ENCODE assay signal across 22 mouse cellular contexts in genomic region chr19:57212406-57212805, GRCm38 (mm10).
A peak's percentile ranks its signal among the peaks of the same experiment; 100 is the strongest.
DNase-seq lines count a peak whose midpoint lies in the region; ATAC-seq and TF ChIP-seq lines count a peak whose summit lies in the region.
"Had no signal": no experiment of that assay in that cellular context is flagged by ENCODE, and none has a peak within 500 bp of the region (broad histone marks: within the 10 kb centered on the region; RNA-seq: fewer than 3 reads in every experiment).

No protein-coding gene starts in this region.

- no peak for TF ChIP-seq CTCF in cerebellum, adult 2 months (IDR thresholded peaks at IDR 0.05; ENCODE audit: borderline replicate concordance, insufficient read depth, low read depth, low read length)
- TF ChIP-seq CTCF in lung, postnatal 0 days (IDR thresholded peaks at IDR 0.05) = no peak
- TF ChIP-seq CTCF in lung, adult 2 months (IDR thresholded peaks at IDR 0.05; ENCODE audit: insufficient read depth, low read length) = no peak

- H3K27ac ChIP-seq in cerebellum, adult 2 months (ENCODE audit: insufficient read depth, low read length) = peak overlapping the region; percentile 100
- peak overlapping the region; percentile 0; the same call in 1 of the 2 replicates for H3K27ac ChIP-seq in forebrain, embryonic 16.5 days (ENCODE audit: low read length)
- H3K27ac ChIP-seq in forebrain, embryonic 10.5 days = no peak overlapping the region
- peak overlapping the region; percentile 2; the same call in 1 of the 2 replicates for H3K27ac ChIP-seq in heart, embryonic 16.5 days (ENCODE audit: low read length)
- peak overlapping the region; percentile 60 for H3K27ac ChIP-seq in lung, postnatal 0 days (ENCODE audit: low read length)
- H3K27ac ChIP-seq: hindbrain, embryonic 15.5 days; limb, embryonic 12.5 days; liver, embryonic 15.5 days; midbrain, embryonic 10.5 days; midbrain, embryonic 15.5 days; neural tube, embryonic 15.5 days had no signal

- peaks cover 52% of the 10 kb centered on the region for H3K4me1 ChIP-seq in cerebellum, adult 2 months (ENCODE audit: control insufficient read depth, insufficient read depth, low read length)
- peaks cover 4% of the 10 kb centered on the region; the same call in 1 of the 2 replicates for H3K4me1 ChIP-seq in forebrain, embryonic 16.5 days (replicated peaks; ENCODE audit: control insufficient read depth, insufficient read depth, low read length)
- H3K4me1 ChIP-seq in forebrain, embryonic 10.5 days = peaks cover 12% of the 10 kb centered on the region
- H3K4me1 ChIP-seq in heart, embryonic 16.5 days (ENCODE audit: control insufficient read depth, insufficient read depth, low read length) = peaks cover 21% of the 10 kb centered on the region
- H3K4me1 ChIP-seq in lung, postnatal 0 days (ENCODE audit: insufficient read depth, low read depth, low read length) = peaks cover 4% of the 10 kb centered on the region; the same call in 1 of the 2 replicates
- H3K4me1 ChIP-seq in lung, adult 2 months (ENCODE audit: control insufficient read depth, insufficient read depth, low read length) = peaks cover 8% of the 10 kb centered on the region
- H3K4me1 ChIP-seq: limb, embryonic 12.5 days; liver, embryonic 15.5 days; midbrain, embryonic 10.5 days; neural tube, embryonic 15.5 days; stomach, embryonic 15.5 days had no signal

- TF ChIP-seq POLR2A in cerebellum, adult 2 months (IDR thresholded peaks at IDR 0.05; ENCODE audit: borderline replicate concordance, insufficient read depth, low read length) = no peak
- no peak for TF ChIP-seq POLR2A in lung, adult 2 months (IDR thresholded peaks at IDR 0.05; ENCODE audit: borderline replicate concordance, extremely low read depth, low read depth, low read length)

- DNase-seq in cerebellum, adult 2 months = peak in 1 of 2 experiments; percentile 53
- DNase-seq in cerebellum, adult 8-10 months = no peak
- DNase-seq in forebrain, embryonic 10.5 days (ENCODE audit: extremely low spot score, low spot score) = no peak
- no peak for DNase-seq in heart, postnatal 10 days
- DNase-seq in lung, postnatal 0 days (ENCODE audit: low spot score) = no peak
- DNase-seq in lung, adult 2 months = no peak
- DNase-seq: adrenal gland, adult 8-10 months; gastrocnemius, postnatal 10 days; retina, postnatal 1 day had no signal

- intact Hi-C loops in heart, postnatal 10 days (cut with DNase I) = no loop called here

- H3K9me3 ChIP-seq in forebrain, embryonic 16.5 days (ENCODE audit: control insufficient read depth, low read length) = no peaks in the 10 kb centered on the region
- H3K9me3 ChIP-seq in forebrain, embryonic 10.5 days = no peaks in the 10 kb centered on the region
- H3K9me3 ChIP-seq in heart, embryonic 16.5 days (replicated peaks; ENCODE audit: control insufficient read depth, low read length) = no peaks in the 10 kb centered on the region
- H3K9me3 ChIP-seq in lung, postnatal 0 days (ENCODE audit: low read length) = no peaks in the 10 kb centered on the region
- H3K9me3 ChIP-seq: G1E; hindbrain, embryonic 10.5 days; hindbrain, embryonic 15.5 days; limb, embryonic 12.5 days; liver, embryonic 15.5 days; midbrain, embryonic 10.5 days; midbrain, embryonic 15.5 days; neural tube, embryonic 15.5 days; stomach, embryonic 15.5 days had no signal

- H3K4me3 ChIP-seq in cerebellum, adult 2 months (replicated peaks; ENCODE audit: insufficient read depth, low read depth, low read length) = no peak overlapping the region
- H3K4me3 ChIP-seq in forebrain, embryonic 16.5 days (replicated peaks; ENCODE audit: low read length) = no peak overlapping the region
- no peak overlapping the region for H3K4me3 ChIP-seq in forebrain, embryonic 10.5 days
- H3K4me3 ChIP-seq in heart, embryonic 16.5 days (ENCODE audit: low read length) = no peak overlapping the region
- no peak overlapping the region for H3K4me3 ChIP-seq in lung, postnatal 0 days (ENCODE audit: low read depth, low read length)
- no peak overlapping the region for H3K4me3 ChIP-seq in lung, adult 2 months (replicated peaks; ENCODE audit: extremely low read depth, low read depth, low read length)
- H3K4me3 ChIP-seq: hindbrain, embryonic 10.5 days; hindbrain, embryonic 15.5 days; left cerebral cortex, adult 2 months; limb, embryonic 12.5 days; liver, embryonic 15.5 days; midbrain, embryonic 10.5 days; midbrain, embryonic 15.5 days; neural tube, embryonic 15.5 days; stomach, embryonic 15.5 days had no signal

- no peak for ATAC-seq in forebrain, embryonic 16.5 days
- no peak for ATAC-seq in heart, embryonic 16.5 days (replicated peaks; ENCODE audit: extremely low read depth, insufficient read depth, low FRiP score)
- 0 out of 2 replicates have a peak, but pooled peaks have one; percentile 8 for ATAC-seq in lung, postnatal 0 days
- ATAC-seq: midbrain, embryonic 15.5 days had no signal

- no peak overlapping the region for H3K9ac ChIP-seq in forebrain, embryonic 16.5 days (replicated peaks; ENCODE audit: low read depth, low read length)
- H3K9ac ChIP-seq in heart, embryonic 16.5 days (ENCODE audit: low read length) = no peak overlapping the region
- H3K9ac ChIP-seq in lung, postnatal 0 days (replicated peaks; ENCODE audit: low read depth) = no peak overlapping the region
- H3K9ac ChIP-seq: forebrain, postnatal 0 days; hindbrain, embryonic 15.5 days; limb, embryonic 12.5 days; liver, embryonic 15.5 days; midbrain, embryonic 15.5 days; neural tube, embryonic 15.5 days; stomach, embryonic 15.5 days had no signal

- no peak; the same call in 1 of the 2 replicates for TF ChIP-seq EP300 in lung, postnatal 0 days (IDR thresholded peaks at IDR 0.05)

- no peaks in the 10 kb centered on the region for H3K27me3 ChIP-seq in cerebellum, adult 2 months (ENCODE audit: control insufficient read depth, insufficient read depth, low read length)
- no peaks in the 10 kb centered on the region for H3K27me3 ChIP-seq in forebrain, embryonic 16.5 days (replicated peaks; ENCODE audit: control insufficient read depth, insufficient read depth, low read length)
- H3K27me3 ChIP-seq in forebrain, embryonic 10.5 days (ENCODE audit: poor library complexity, severe bottlenecking) = no peaks in the 10 kb centered on the region
- no peaks in the 10 kb centered on the region for H3K27me3 ChIP-seq in heart, embryonic 16.5 days (ENCODE audit: control insufficient read depth, insufficient read depth, low read length)
- H3K27me3 ChIP-seq in lung, postnatal 0 days (replicated peaks; ENCODE audit: insufficient read depth, low read length) = no peaks in the 10 kb centered on the region
- H3K27me3 ChIP-seq: hindbrain, embryonic 15.5 days; limb, embryonic 12.5 days; liver, embryonic 15.5 days; midbrain, embryonic 15.5 days; neural tube, embryonic 15.5 days; stomach, embryonic 15.5 days had no signal

- no peaks in the 10 kb centered on the region for H3K36me3 ChIP-seq in forebrain, embryonic 16.5 days (ENCODE audit: control insufficient read depth, insufficient read depth)
- no peaks in the 10 kb centered on the region for H3K36me3 ChIP-seq in forebrain, embryonic 10.5 days (replicated peaks)
- no peaks in the 10 kb centered on the region for H3K36me3 ChIP-seq in heart, embryonic 16.5 days (ENCODE audit: control insufficient read depth, insufficient read depth)
- no peaks in the 10 kb centered on the region for H3K36me3 ChIP-seq in lung, postnatal 0 days (ENCODE audit: insufficient read depth, low read length)
- H3K36me3 ChIP-seq: G1E; hindbrain, embryonic 10.5 days; hindbrain, embryonic 15.5 days; limb, embryonic 12.5 days; liver, embryonic 15.5 days; midbrain, embryonic 10.5 days; midbrain, embryonic 15.5 days; neural tube, embryonic 15.5 days; stomach, embryonic 15.5 days had no signal

- 17% methylated on average over 2 of the region's 2 CpGs for WGBS in cerebellum, adult 2 months
- 86% methylated on average over 2 of the region's 2 CpGs for WGBS in forebrain, embryonic 16.5 days
- WGBS in forebrain, embryonic 10.5 days = 84% methylated on average over 2 of the region's 2 CpGs
- 56% methylated on average over 2 of the region's 2 CpGs for WGBS in heart, embryonic 16.5 days
- 44% methylated on average over 2 of the region's 2 CpGs for WGBS in lung, postnatal 0 days
- WGBS in lung, adult 2 months = 48% methylated on average over 2 of the region's 2 CpGs

- H3K4me2 ChIP-seq in forebrain, embryonic 16.5 days (ENCODE audit: low read length) = no peak overlapping the region
- no peak overlapping the region for H3K4me2 ChIP-seq in heart, embryonic 16.5 days (ENCODE audit: low read depth, low read length)
- H3K4me2 ChIP-seq in lung, postnatal 0 days (replicated peaks; ENCODE audit: low read depth, low read length) = no peak overlapping the region
- H3K4me2 ChIP-seq: hindbrain, embryonic 15.5 days; limb, embryonic 12.5 days; liver, embryonic 15.5 days; midbrain, embryonic 15.5 days; neural tube, embryonic 15.5 days; stomach, embryonic 15.5 days had no signal
